Mouse (Mus musculus) heart, adult 2 months (tissue): ENCODE measurements at regions not wholly inside any gene's neighbourhood (a gene's known extent, or its start where the extent isn't known, plus 50 kb on each side); places are given as distances from the start of the nearest gene placed in this dataset.

Experiments
- CTCF ChIP-seq: fragments of 200-600 bp; IDR thresholded peaks from 2 replicates; pipeline ENCODE4 v1.8.1; 2022; ENCODE audit warnings: antibody characterized with exemption, mild to moderate bottlenecking, moderate library complexity
- EP300 ChIP-seq: fragments of 200-500 bp; IDR thresholded peaks from 2 replicates; pipeline ENCODE4 v1.6.1; 2011; ENCODE audit warnings: low read depth, low read length, control low read depth; ENCODE audit not compliant: insufficient read depth
- POLR2A ChIP-seq: fragments of 200-500 bp; IDR thresholded peaks from 2 replicates; pipeline ENCODE4 v1.6.1; 2011; ENCODE audit warnings: mild to moderate bottlenecking, low read depth, low read length, control low read depth; ENCODE audit not compliant: insufficient read depth

- TF ChIP-seq CTCF = peak; percentile 83
- TF ChIP-seq POLR2A = no peak
- TF ChIP-seq EP300 = no peak
Observed at GRCm38 (mm10) chr13:110967626-110968506, 286.9 kb upstream of the Actbl2 start.
